Mouse (Mus musculus): ENCODE measurements around the gene E2f4.

GRCm38 (mm10) chr8:105276292-105277120, 21.0 kb upstream of the E2f4 start:
- TF ChIP-seq CTCF (conservative IDR thresholded peaks at IDR 0.05 in 1 of 2, IDR thresholded peaks at IDR 0.05 in 1 of 2; ENCODE audit: low read depth in 2 of 2, low read length in 2 of 2) (no peak), HCFC1 (IDR thresholded peaks at IDR 0.05; ENCODE audit: low read depth, low read length) (no peak), MXI1 (IDR thresholded peaks at IDR 0.05; ENCODE audit: low read depth, low read length) (no peak), ZMIZ1 (IDR thresholded peaks at IDR 0.05; ENCODE audit: low read depth, low read length) (no peak), ZKSCAN1 (IDR thresholded peaks at IDR 0.05; ENCODE audit: borderline replicate concordance, low read depth, low read length) (no peak), UBTF (IDR thresholded peaks at IDR 0.05; ENCODE audit: low read depth, low read length) (no peak)

Data from CH12.LX (cell line).